Mouse (Mus musculus): ENCODE data around the gene Olfr1415.
"Not testable (repeated sequence)": the region's sequence is repeated elsewhere in the genome, so short reads cannot be mapped to it uniquely, and the experiment has no call there.

- not testable (repeated sequence) for TF ChIP-seq CTCF (conservative IDR thresholded peaks at IDR 0.05; ENCODE audit: low read length); NANOG (IDR thresholded peaks at IDR 0.05; ENCODE audit: borderline replicate concordance, low read length); POU5F1 (IDR thresholded peaks at IDR 0.05; ENCODE audit: borderline replicate concordance, low read length)
These were observed 15.7 kb upstream of the Olfr1415 start for GRCm38 (mm10) chr1:92511646-92512045.
